Mouse (Mus musculus): ENCODE measurements at regions not wholly inside any gene's neighbourhood (a gene's known extent, or its start where the extent isn't known, plus 50 kb on each side); places are given as distances from the start of the nearest gene placed in this dataset.

GRCm38 (mm10) chr1:165071831-165072491 is 88.6 kb downstream of the Tbx19 start:
- no peak for TF ChIP-seq CTCF (conservative IDR thresholded peaks at IDR 0.05; ENCODE audit: low read length)
- TF ChIP-seq POU5F1 (IDR thresholded peaks at IDR 0.05; ENCODE audit: borderline replicate concordance, low read length): no peak
